Mouse (Mus musculus) heart, embryonic 13.5 days (tissue): Measurements from ENCODE around the gene Cyp2a12. TPM values are rescaled to one million over a fixed set of nuclear protein-coding genes. Genes with fewer than 3 reads are reported as not detected.
"Not testable (repeated sequence)": the region's sequence is repeated elsewhere in the genome, so short reads cannot be mapped to it uniquely, and the experiment has no call there.

ENCODE experiments used
- ATAC-seq: fragments of 200-750 bp; cut with Nextera tagmentation; 2 replicates; pipeline ENCODE4 v1.8.0; 2017; ENCODE audit warnings: moderate TSS enrichment; ENCODE audit not compliant: insufficient number of reproducible peaks, low FRiP score, low TSS enrichment; ENCODE audit errors: extremely low read depth
- H3K27ac ChIP-seq: fragments of 300-500 bp; sonication (generic); replicated peaks from 2 replicates; pipeline ENCODE4 v1.5.1; 2015; ENCODE audit warnings: moderate library complexity, mild to moderate bottlenecking, inconsistent platforms
- H3K27me3 ChIP-seq: fragments of 300-500 bp; sonication (generic); replicated peaks from 2 replicates; pipeline ENCODE4 v1.6.1; 2015; ENCODE audit warnings: mild to moderate bottlenecking, inconsistent platforms
- H3K36me3 ChIP-seq: fragments of 300-500 bp; sonication (generic); 2 replicates; pipeline ENCODE4 v1.6.1; 2015; ENCODE audit warnings: mild to moderate bottlenecking, inconsistent platforms
- H3K4me1 ChIP-seq: fragments of 300-500 bp; sonication (generic); 2 replicates; pipeline ENCODE4 v1.6.1; 2015; ENCODE audit warnings: inconsistent platforms
- H3K4me2 ChIP-seq: fragments of 300-500 bp; sonication (generic); 2 replicates; pipeline ENCODE4 v1.6.1; 2015; ENCODE audit warnings: inconsistent platforms, mild to moderate bottlenecking, moderate library complexity
- H3K4me3 ChIP-seq: fragments of 300-500 bp; sonication (generic); 2 replicates; pipeline ENCODE4 v1.5.1; 2015; ENCODE audit warnings: moderate library complexity, mild to moderate bottlenecking, inconsistent platforms
- H3K9ac ChIP-seq: fragments of 300-500 bp; sonication (generic); 2 replicates; pipeline ENCODE4 v1.6.1; 2015; ENCODE audit warnings: inconsistent platforms, mild to moderate bottlenecking, moderate library complexity
- H3K9me3 ChIP-seq: fragments of 300-500 bp; sonication (generic); 2 replicates; pipeline ENCODE4 v1.6.1; 2016; ENCODE audit warnings: inconsistent platforms
- WGBS: fragments of 180-500 bp; shearing (Covaris S2); methylation state at CpG from one replicate; pipeline ENCODE4 v1.1.7; 2015; ENCODE audit warnings: mixed read lengths; 5-methylcytosine and 5-hydroxymethylcytosine counted together
- polyA plus RNA-seq: library from polyadenylated mRNA; unstranded; fragments of >200 nt; fragmentation: Nextera tagmentation; extraction: Ambion mirVana; gene quantifications from 2 replicates; pipeline ENCODE4 v1.2.1, GENCODE M21; 2015

The Cyp2a12 gene
- not detected in 2 replicates for polyA plus RNA-seq

DNA sequence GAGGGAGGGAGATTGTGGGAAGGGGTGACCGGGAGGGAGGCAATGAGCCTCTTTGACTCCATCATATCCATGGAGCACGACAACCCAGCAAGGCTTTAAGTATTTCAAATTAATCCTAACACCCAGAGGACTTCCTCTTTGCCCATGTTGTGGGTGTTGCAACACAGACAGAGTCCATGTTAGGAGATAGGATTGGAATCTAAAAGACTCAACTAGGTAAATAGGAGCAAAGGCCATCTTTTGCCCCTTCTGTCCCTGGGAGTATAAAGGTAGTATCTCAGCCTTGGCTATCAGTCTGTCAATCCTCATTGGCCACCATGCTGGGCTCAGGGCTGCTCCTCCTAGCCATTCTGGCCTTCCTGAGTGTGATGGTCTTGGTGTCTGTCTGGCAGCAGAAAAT lies at the start of gene Cyp2a12:
Gene Cyp2a12, plus strand, starts transcription at position 293 of the 400 bp plus-strand sequence.
- Histone ChIP-seq H3K4me3 (no peak within 1 kb of the TSS), H3K27me3 (no peaks in the 10 kb centered on the region), H3K4me2 (no peak within 1 kb of the TSS), H3K36me3 (no peaks in the 10 kb centered on the region), H3K4me1 (no peaks in the 10 kb centered on the region), H3K9me3 (peaks cover 5% of the 10 kb centered on the region; the same call in 1 of the 2 replicates), H3K9ac (no peak within 1 kb of the TSS), H3K27ac (no peak within 1 kb of the TSS)
- no peak for ATAC-seq
- 70% methylated on average over 2 of the region's 2 CpGs for WGBS

DNA sequence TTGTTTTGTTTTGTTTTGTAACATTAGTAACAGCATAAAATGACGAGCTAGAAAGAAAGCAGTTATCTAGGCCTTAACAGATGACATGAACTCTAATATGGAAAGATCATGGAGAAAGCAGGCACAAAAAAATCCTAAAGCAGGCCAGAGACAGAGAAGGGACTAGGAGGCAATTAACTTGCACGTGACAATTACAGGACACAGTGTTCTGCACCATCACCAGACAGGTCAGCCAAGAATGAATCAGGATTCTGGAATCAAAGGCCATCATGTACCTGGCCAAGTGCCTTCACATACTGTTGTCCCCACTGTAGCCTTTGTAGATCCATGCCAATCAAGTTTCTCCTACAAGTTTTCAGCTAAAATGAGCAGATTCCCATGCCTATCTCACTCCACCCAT lies 47.4 kb upstream of the Cyp2a12 start:
- H3K27ac ChIP-seq, H3K36me3 ChIP-seq, ATAC-seq, H3K9me3 ChIP-seq, H3K4me2 ChIP-seq, H3K27me3 ChIP-seq, H3K9ac ChIP-seq, H3K4me1 ChIP-seq, H3K4me3 ChIP-seq: not testable (repeated sequence)
- 58% methylated on average over 2 of the region's 2 CpGs for WGBS

DNA sequence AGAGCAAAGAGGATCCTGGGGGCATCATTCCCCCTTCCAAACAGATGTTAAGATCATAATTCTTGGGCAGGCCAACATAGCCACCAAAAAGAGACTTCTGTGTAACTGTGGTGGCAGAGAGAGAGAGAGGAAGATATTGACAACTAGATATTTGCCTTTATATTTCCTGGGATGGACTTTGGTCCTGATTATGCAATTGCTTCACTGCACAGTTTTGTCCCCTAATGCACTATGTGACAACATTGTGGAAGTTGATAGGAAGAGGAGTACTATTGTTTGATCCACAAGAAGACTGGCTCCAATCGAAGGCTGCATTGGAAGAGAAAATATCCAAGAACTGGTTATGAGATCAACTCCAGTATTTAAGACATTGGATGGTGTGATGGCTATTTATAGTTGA lies 46.9 kb upstream of the Cyp2a12 start:
- not testable (repeated sequence) for H3K4me2 ChIP-seq, H3K27ac ChIP-seq, H3K4me1 ChIP-seq, H3K9me3 ChIP-seq, ATAC-seq, H3K36me3 ChIP-seq, H3K9ac ChIP-seq, H3K4me3 ChIP-seq, H3K27me3 ChIP-seq
- 63% methylated on average over 1 of the region's 1 CpGs for WGBS

- no peaks in the 10 kb centered on the region for H3K36me3 ChIP-seq
- no peak overlapping the region for H3K27ac ChIP-seq
- no peaks in the 10 kb centered on the region for H3K27me3 ChIP-seq
- no peak overlapping the region for H3K4me3 ChIP-seq
- no peaks in the 10 kb centered on the region for H3K4me1 ChIP-seq
- no peak overlapping the region for H3K9ac ChIP-seq
- no peak for ATAC-seq
- 47% methylated on average over 1 of the region's 1 CpGs for WGBS
- no peaks in the 10 kb centered on the region for H3K9me3 ChIP-seq
- H3K4me2 ChIP-seq: no peak overlapping the region
Measured at GRCm38 (mm10) chr7:26982551-26982950, 46.3 kb upstream of the Cyp2a12 start.

DNA sequence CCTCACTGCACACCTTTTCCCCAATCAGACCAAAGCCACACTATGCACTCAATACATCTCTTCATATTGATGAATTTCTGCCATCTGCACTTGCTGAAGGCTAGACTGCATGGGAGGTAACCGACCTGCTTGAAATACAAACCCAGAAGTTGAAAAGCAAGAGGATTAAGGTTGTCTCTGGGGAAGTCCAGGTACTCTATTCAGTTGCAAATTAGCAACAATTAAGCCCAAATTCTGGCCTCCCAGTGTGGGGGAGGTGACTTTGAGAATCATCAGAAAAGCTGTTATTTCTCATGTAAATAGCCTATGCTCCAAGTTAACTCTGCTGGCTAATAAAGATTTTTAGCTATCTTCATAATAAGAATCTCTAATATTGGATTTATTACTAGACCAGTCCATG lies 45.7 kb upstream of the Cyp2a12 start:
- ATAC-seq, H3K27ac ChIP-seq, H3K4me2 ChIP-seq, H3K4me1 ChIP-seq, H3K27me3 ChIP-seq, H3K36me3 ChIP-seq, H3K4me3 ChIP-seq, H3K9ac ChIP-seq, H3K9me3 ChIP-seq: not testable (repeated sequence)
- WGBS: 38% methylated on average over 1 of the region's 1 CpGs

DNA sequence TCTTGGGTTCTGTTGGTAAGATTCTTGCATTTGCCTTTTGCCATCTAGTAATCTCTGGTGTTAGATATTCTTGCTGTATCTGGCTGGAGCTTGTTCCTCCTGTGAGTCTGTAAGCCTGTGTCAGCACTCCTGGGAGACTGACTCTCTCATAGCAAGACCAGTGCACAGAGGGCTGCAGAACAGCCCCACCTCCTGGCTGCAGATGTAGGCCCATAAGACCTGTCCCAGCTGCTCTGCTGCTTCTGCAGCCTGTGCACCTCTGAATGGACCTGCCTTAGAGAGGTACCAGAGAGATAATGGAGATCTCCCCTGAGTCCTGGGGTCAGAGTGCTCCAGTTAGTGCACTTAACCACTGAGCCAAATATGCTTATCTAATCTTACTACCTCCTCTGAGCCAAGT lies 2.3 kb upstream of the Cyp2a12 start:
- not testable (repeated sequence) for H3K27me3 ChIP-seq, H3K4me3 ChIP-seq, H3K36me3 ChIP-seq, H3K4me2 ChIP-seq, H3K9me3 ChIP-seq, ATAC-seq, H3K27ac ChIP-seq, H3K4me1 ChIP-seq, H3K9ac ChIP-seq

GRCm38 (mm10) chr7:27048886-27049285 lies 20.0 kb downstream of the Cyp2a12 start:
- not testable (repeated sequence) for ATAC-seq, H3K27ac ChIP-seq, H3K9ac ChIP-seq, H3K4me3 ChIP-seq, H3K27me3 ChIP-seq, H3K36me3 ChIP-seq, H3K4me1 ChIP-seq, H3K4me2 ChIP-seq, H3K9me3 ChIP-seq
- 49% methylated on average over 1 of the region's 1 CpGs for whole genome bisulfite sequencing

DNA sequence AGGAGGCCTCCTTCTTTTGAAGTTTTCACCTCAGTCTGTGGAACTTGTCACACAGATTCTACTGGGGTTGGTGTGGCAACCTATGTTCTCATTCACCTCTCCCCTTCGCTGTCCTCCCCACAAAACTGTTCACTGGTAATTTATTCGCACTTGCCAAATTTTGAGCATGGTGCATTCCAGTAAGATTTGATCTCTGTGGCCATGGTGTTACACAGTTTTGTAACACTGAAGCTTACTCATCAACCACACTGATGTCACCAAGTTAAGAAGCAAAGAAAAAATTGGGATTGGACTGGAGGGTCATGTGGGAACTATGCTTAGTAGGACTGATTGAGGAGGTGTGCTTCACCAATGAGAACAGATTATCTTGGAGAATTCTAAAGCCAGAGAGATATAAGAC lies 30.5 kb downstream of the Cyp2a12 start:
- WGBS: 80% methylated on average over 2 of the region's 2 CpGs
- H3K27ac ChIP-seq, H3K4me3 ChIP-seq, ATAC-seq, H3K9ac ChIP-seq, H3K9me3 ChIP-seq, H3K4me1 ChIP-seq, H3K4me2 ChIP-seq, H3K36me3 ChIP-seq, H3K27me3 ChIP-seq: not testable (repeated sequence)

GRCm38 (mm10) chr7:27059896-27060295 lies 31.0 kb downstream of the Cyp2a12 start:
- ATAC-seq, H3K9ac ChIP-seq, H3K9me3 ChIP-seq, H3K36me3 ChIP-seq, H3K4me1 ChIP-seq, H3K27me3 ChIP-seq, H3K4me2 ChIP-seq, H3K27ac ChIP-seq, H3K4me3 ChIP-seq: not testable (repeated sequence)

DNA sequence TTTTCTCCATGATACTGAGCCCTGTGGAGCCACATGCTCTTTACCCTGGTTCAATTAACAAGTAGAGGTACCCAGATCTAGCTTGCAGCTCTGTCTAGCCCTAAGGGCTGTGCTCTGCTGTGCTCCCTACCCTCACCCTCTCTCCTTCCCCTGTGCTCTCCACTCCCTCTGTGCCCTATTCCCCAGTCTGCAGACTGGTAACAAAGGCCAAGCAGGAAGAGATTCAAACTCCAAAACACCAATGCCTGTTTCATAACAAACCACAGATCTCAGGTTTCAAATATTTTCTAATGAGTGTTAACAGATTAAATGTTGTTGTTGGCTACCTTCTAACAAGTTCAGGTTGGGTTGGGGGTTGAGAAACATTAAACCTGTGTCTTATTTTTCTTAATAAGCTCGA lies 49.8 kb downstream of the Cyp2a12 start:
- 54% methylated on average over 1 of the region's 1 CpGs for WGBS
- H3K9ac ChIP-seq: no peak overlapping the region
- no peak overlapping the region for H3K27ac ChIP-seq
- no peak for ATAC-seq
- no peaks in the 10 kb centered on the region for H3K9me3 ChIP-seq
- H3K27me3 ChIP-seq: no peaks in the 10 kb centered on the region
- H3K4me3 ChIP-seq: no peak overlapping the region
- no peak overlapping the region for H3K4me2 ChIP-seq
- no peaks in the 10 kb centered on the region for H3K4me1 ChIP-seq
- H3K36me3 ChIP-seq: no peaks in the 10 kb centered on the region

GRCm38 (mm10) chr7:27081625-27082024 lies 52.7 kb downstream of the Cyp2a12 start:
- WGBS: 62% methylated on average over 2 of the region's 2 CpGs
- no peak overlapping the region for H3K27ac ChIP-seq
- no peak overlapping the region for H3K4me2 ChIP-seq

More at GRCm38 (mm10) chr7:27081625-27082024, 52.7 kb downstream of the Cyp2a12 start:
- no peaks in the 10 kb centered on the region for H3K9me3 ChIP-seq
- no peak overlapping the region for H3K4me3 ChIP-seq
- H3K36me3 ChIP-seq: no peaks in the 10 kb centered on the region
- no peaks in the 10 kb centered on the region for H3K4me1 ChIP-seq
- ATAC-seq: no peak
- no peaks in the 10 kb centered on the region for H3K27me3 ChIP-seq
- no peak overlapping the region for H3K9ac ChIP-seq
